In genomic region chr7:55539827-55540320, GRCm38 (mm10) we compare ENCODE assay signal across 27 mouse cellular contexts.
DNase-seq lines count a peak whose midpoint lies in the region; ATAC-seq lines count a peak whose summit lies in the region.
"Had no signal": no experiment of that assay in that cellular context is flagged by ENCODE, and none has a peak within 500 bp of the region (broad histone marks: within the 10 kb centered on the region; RNA-seq: fewer than 3 reads in every experiment).

No protein-coding gene starts in this region.

- 57% methylated on average over 4 of the region's 4 CpGs for WGBS in embryonic facial prominence, embryonic 14.5 days
- WGBS in embryonic facial prominence, embryonic 10.5 days = 86% methylated on average over 4 of the region's 4 CpGs

- intact Hi-C loops in heart, postnatal 14 days (cut with DNase I) = no loop called here

- no peak overlapping the region for H3K27ac ChIP-seq in embryonic facial prominence, embryonic 14.5 days (replicated peaks; ENCODE audit: low read depth, low read length)
- no peak overlapping the region for H3K27ac ChIP-seq in embryonic facial prominence, embryonic 10.5 days (replicated peaks)
- H3K27ac ChIP-seq: embryonic facial prominence, embryonic 12.5 days; forebrain, embryonic 10.5 days; forebrain, embryonic 13.5 days; gastrocnemius, adult 2 months; hindbrain, embryonic 10.5 days; hindbrain, embryonic 13.5 days had no signal

- H3K4me2 ChIP-seq in embryonic facial prominence, embryonic 14.5 days (ENCODE audit: low read depth, low read length) = no peak overlapping the region
- H3K4me2 ChIP-seq: embryonic facial prominence, embryonic 12.5 days; forebrain, embryonic 13.5 days; heart, embryonic 11.5 days; hindbrain, embryonic 13.5 days had no signal

- no peaks in the 10 kb centered on the region for H3K36me3 ChIP-seq in embryonic facial prominence, embryonic 14.5 days (ENCODE audit: control insufficient read depth, insufficient read depth, low read length)
- H3K36me3 ChIP-seq in embryonic facial prominence, embryonic 10.5 days (replicated peaks) = no peaks in the 10 kb centered on the region
- H3K36me3 ChIP-seq: embryonic facial prominence, embryonic 12.5 days; forebrain, embryonic 10.5 days; G1E; hindbrain, embryonic 10.5 days; hindbrain, embryonic 13.5 days had no signal

- no peak overlapping the region for H3K9ac ChIP-seq in embryonic facial prominence, embryonic 14.5 days (ENCODE audit: low read depth, low read length)
- H3K9ac ChIP-seq: embryonic facial prominence, embryonic 12.5 days; forebrain, embryonic 13.5 days; hindbrain, embryonic 13.5 days had no signal

- DNase-seq in embryonic facial prominence, embryonic 14.5 days (ENCODE audit: low spot score) = peak; percentile 5
- DNase-seq in embryonic facial prominence, embryonic 10.5 days (ENCODE audit: low spot score) = no peak
- DNase-seq in 416B (ENCODE audit: low read depth) (peak; percentile 2), NIH3T3 (ENCODE audit: low read depth) (peak; percentile 41)
- no peak for DNase-seq in spleen, adult 12 weeks (ENCODE audit: low spot score)
- no peak for DNase-seq in heart, postnatal 14 days
- DNase-seq in layer of hippocampus, postnatal 14 days (ENCODE audit: low spot score in 2 of 2) = no peak
- DNase-seq: adrenal gland, adult 8-10 months; adrenal gland, postnatal 25 days; cerebellum, adult 18-20 months; cerebellum, adult 9-10 months; cerebellum, postnatal 14 days; gastrocnemius, adult 2 months; gastrocnemius, postnatal 14 days; heart, adult 11 months; heart, postnatal 36 days had no signal

- H3K4me3 ChIP-seq in embryonic facial prominence, embryonic 14.5 days (ENCODE audit: low read depth, low read length) = no peak overlapping the region
- H3K4me3 ChIP-seq in embryonic facial prominence, embryonic 10.5 days = no peak overlapping the region
- H3K4me3 ChIP-seq: embryonic facial prominence, embryonic 12.5 days; erythroblast, embryonic 14.5 days; forebrain, embryonic 10.5 days; forebrain, embryonic 13.5 days; gastrocnemius, adult 2 months; hindbrain, embryonic 10.5 days; hindbrain, embryonic 13.5 days had no signal

- no peaks in the 10 kb centered on the region for H3K9me3 ChIP-seq in embryonic facial prominence, embryonic 14.5 days (ENCODE audit: control insufficient read depth, low read length)
- H3K9me3 ChIP-seq in embryonic facial prominence, embryonic 10.5 days = no peaks in the 10 kb centered on the region
- H3K9me3 ChIP-seq: embryonic facial prominence, embryonic 12.5 days; forebrain, embryonic 10.5 days; forebrain, embryonic 13.5 days; G1E; hindbrain, embryonic 10.5 days; hindbrain, embryonic 13.5 days had no signal

- H3K27me3 ChIP-seq in embryonic facial prominence, embryonic 14.5 days (replicated peaks; ENCODE audit: control insufficient read depth, insufficient read depth, low read length) = no peaks in the 10 kb centered on the region
- H3K27me3 ChIP-seq in embryonic facial prominence, embryonic 10.5 days (replicated peaks; ENCODE audit: low read depth, poor library complexity, severe bottlenecking) = no peaks in the 10 kb centered on the region
- H3K27me3 ChIP-seq: embryonic facial prominence, embryonic 12.5 days; forebrain, embryonic 13.5 days; hindbrain, embryonic 13.5 days had no signal

- H3K4me1 ChIP-seq in embryonic facial prominence, embryonic 14.5 days (ENCODE audit: control insufficient read depth, insufficient read depth, low read length) = no peaks in the 10 kb centered on the region
- H3K4me1 ChIP-seq in embryonic facial prominence, embryonic 10.5 days = no peaks in the 10 kb centered on the region
- H3K4me1 ChIP-seq: embryonic facial prominence, embryonic 12.5 days; forebrain, embryonic 10.5 days; forebrain, embryonic 13.5 days; hindbrain, embryonic 10.5 days; hindbrain, embryonic 13.5 days had no signal

- no peak for ATAC-seq in embryonic facial prominence, embryonic 14.5 days (ENCODE audit: low read depth)
- ATAC-seq: activated CD4-positive, CD25-positive, alpha-beta regulatory T cell, adult 4 months; forebrain, embryonic 13.5 days; forebrain, embryonic 16.5 days; intestine, postnatal 0 days had no signal

Comparison
In these comparisons a context has a peak if more than half of its experiments do, and no peak if none do; other contexts are left out.
1. DNase-seq: peak in embryonic facial prominence, embryonic 14.5 days (single experiment), 416B (single experiment) and NIH3T3 (single experiment); none in embryonic facial prominence, embryonic 10.5 days (single experiment), spleen, adult 12 weeks (single experiment), heart, postnatal 14 days (0 of 2) and layer of hippocampus, postnatal 14 days (0 of 2).